Mouse (Mus musculus): ENCODE measurements around the gene Slc9a4. TPM values are rescaled to one million over a fixed set of nuclear protein-coding genes. Genes with fewer than 3 reads are reported as not detected.

Slc9a4 gene
- not detected for polyA plus RNA-seq (2017; shearing (Covaris generic))

DNA sequence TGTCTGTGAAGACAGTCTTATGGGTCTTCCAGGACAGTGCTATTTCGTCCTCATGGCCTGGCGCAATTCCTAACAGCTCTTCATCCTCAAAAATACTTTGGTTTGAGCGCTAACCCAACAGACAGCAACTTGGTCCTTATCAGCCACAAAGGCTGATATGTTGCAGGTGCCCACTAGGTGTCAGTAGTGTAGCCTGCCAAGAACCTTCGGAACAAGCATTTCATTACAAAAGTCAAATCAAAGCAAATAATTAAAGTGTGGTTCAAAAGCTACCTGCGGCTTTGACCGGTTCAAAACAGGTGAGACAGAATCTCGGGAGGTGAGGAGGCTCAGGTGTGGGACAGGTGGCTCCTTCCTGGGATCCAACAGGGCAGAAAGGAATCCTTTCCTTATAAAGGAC, at the start of gene Slc9a4:
Gene Slc9a4, plus strand, starts transcription at position 298 of the 400 bp plus-strand sequence.

Other genes starting within 250 kb of the Slc9a4 start
- 0.17 TPM for gene Il1rl1, start 150.5 kb upstream of the Slc9a4 start, polyA plus RNA-seq (2017; shearing (Covaris generic))
- gene Il18r1, start 114.5 kb upstream of the Slc9a4 start, polyA plus RNA-seq (2017; shearing (Covaris generic)): 27.2 TPM
- gene Il18rap, start 64.7 kb upstream of the Slc9a4 start, polyA plus RNA-seq (2017; shearing (Covaris generic)): 0.07 TPM
- gene Slc9a2, start 100.5 kb downstream of the Slc9a4 start, polyA plus RNA-seq (2017; shearing (Covaris generic)): not detected
- gene Mfsd9, start 210.6 kb downstream of the Slc9a4 start, polyA plus RNA-seq (2017; shearing (Covaris generic)): 0.57 TPM
- not detected for gene Tmem182, start 225.5 kb downstream of the Slc9a4 start, polyA plus RNA-seq (2017; shearing (Covaris generic))